Mouse (Mus musculus) testis, adult 2 months (tissue): ENCODE results near the gene Adgrb3.

Experiments used
- CTCF ChIP-seq: fragments of 200-500 bp; IDR thresholded peaks from 2 replicates; pipeline ENCODE4 v1.5.1; 2012; ENCODE audit warnings: low read depth, mild to moderate bottlenecking, inconsistent platforms, low read length, moderate library complexity; ENCODE audit not compliant: control insufficient read depth, insufficient read depth, insufficient replicate concordance
- POLR2A ChIP-seq: fragments of 200-500 bp; IDR thresholded peaks from 2 replicates; pipeline ENCODE4 v1.6.1; 2012; ENCODE audit warnings: low read depth, mild to moderate bottlenecking, inconsistent platforms, low read length, moderate library complexity; ENCODE audit not compliant: control insufficient read depth

- TF ChIP-seq CTCF, result no peak
- no peak for TF ChIP-seq POLR2A
Observed at GRCm38 (mm10) chr1:25191986-25192385, 637.5 kb downstream of the Adgrb3 start.
